Mouse (Mus musculus) MEL (cell line): Measurements from ENCODE around the gene Dpf3.

Experiments
- CHD2 ChIP-seq: IDR thresholded peaks from 2 replicates; pipeline ENCODE4 v1.6.1; 2011; ENCODE audit warnings: low read length, improper control_type of control experiment
- CTCF ChIP-seq, 3 experiments: IDR thresholded peaks in 2 of 3; conservative IDR thresholded peaks in 1 of 3; 2 replicates each; pipeline ENCODE4 v1.5.1; 2011 to 2012; ENCODE audit warnings: low read length in 3 of 3, low read depth in 2 of 3, mild to moderate bottlenecking in 2 of 3, improper control_type of control experiment in 1 of 3, inconsistent platforms in 1 of 3, mixed read lengths in 1 of 3, moderate library complexity in 1 of 3; ENCODE audit not compliant: control insufficient read depth in 1 of 3, insufficient read depth in 1 of 3, poor library complexity in 1 of 3, severe bottlenecking in 1 of 3
- POLR2A ChIP-seq, 2 experiments: IDR thresholded peaks; 2 replicates each; pipeline ENCODE4 v1.6.1; 2011 to 2012; ENCODE audit warnings: low read length in 2 of 2, mild to moderate bottlenecking in 2 of 2, control low read depth in 1 of 2, improper control_type of control experiment in 1 of 2, low read depth in 1 of 2, moderate library complexity in 1 of 2; ENCODE audit not compliant: control insufficient read depth in 1 of 2, insufficient read depth in 1 of 2, poor library complexity in 1 of 2
- TAL1 ChIP-seq: IDR thresholded peaks from 2 replicates; pipeline ENCODE4 v1.6.1; 2012; ENCODE audit warnings: mild to moderate bottlenecking, inconsistent platforms, low read length, moderate library complexity, mixed read lengths
- TBP ChIP-seq: IDR thresholded peaks from 2 replicates; pipeline ENCODE4 v1.8.0; 2011; ENCODE audit warnings: low read depth, low read length, improper control_type of control experiment
- TCF12 ChIP-seq: IDR thresholded peaks from 2 replicates; pipeline ENCODE4 v1.6.1; 2014; ENCODE audit warnings: low read depth, mild to moderate bottlenecking, inconsistent platforms, low read length, improper control_type of control experiment, moderate library complexity

- no peak for TF ChIP-seq POLR2A (IDR thresholded peaks at IDR 0.05; ENCODE audit: control insufficient read depth in 1 of 2, insufficient read depth in 1 of 2, low read depth in 1 of 2, low read length in 2 of 2, poor library complexity in 1 of 2)
- TF ChIP-seq TCF12 = no peak
- TF ChIP-seq CTCF (IDR thresholded peaks at IDR 0.05 in 2 of 3, conservative IDR thresholded peaks at IDR 0.05 in 1 of 3; ENCODE audit: control insufficient read depth in 1 of 3, insufficient read depth in 1 of 3, low read depth in 2 of 3, low read length in 3 of 3, poor library complexity in 1 of 3, severe bottlenecking in 1 of 3) = no peak
- TF ChIP-seq TAL1 = no peak
- TF ChIP-seq TBP = no peak
- TF ChIP-seq CHD2 = no peak
Measured at GRCm38 (mm10) chr12:83485911-83486670, 1.4 kb downstream of the Dpf3 start.
